Mouse (Mus musculus): ENCODE data around the gene Mrpl21. TPM values are rescaled to one million over a fixed set of nuclear protein-coding genes. Genes with fewer than 3 reads are reported as not detected.

Gene Mrpl21
- polyA plus RNA-seq, 1 experiment from 2014 or later: 110 TPM

Small RNAs within 50 kb of the gene (microRNA-seq; reads per million reads assigned to microRNA genes)
- gene Mir6984: not detected

Other genes starting within 250 kb of the Mrpl21 start
- gene Ighmbp2, start 116 bp downstream of the Mrpl21 start, polyA plus RNA-seq (2015; fragmentation: Nextera tagmentation; extraction: Ambion mirVana): 9.3 and 9.9 TPM in 2 replicates
- gene Cpt1a, start 39.4 kb downstream of the Mrpl21 start, polyA plus RNA-seq (2015; fragmentation: Nextera tagmentation; extraction: Ambion mirVana): 25.2 and 26.8 TPM in 2 replicates
- 0.40 and 0.51 TPM in 2 replicates for gene Tesmin, start 106.0 kb downstream of the Mrpl21 start, polyA plus RNA-seq (2015; fragmentation: Nextera tagmentation; extraction: Ambion mirVana)
- 1.3 and 2.8 TPM in 2 replicates for gene Gal, start 131.6 kb downstream of the Mrpl21 start, polyA plus RNA-seq (2015; fragmentation: Nextera tagmentation; extraction: Ambion mirVana)